Mouse (Mus musculus): Measurements from ENCODE around the gene Hdgf. TPM values are rescaled to one million over a fixed set of nuclear protein-coding genes. Genes with fewer than 3 reads are reported as not detected.

Hdgf gene
- polyA plus RNA-seq, 1 experiment from 2014 or later, result 147 TPM

DNA sequence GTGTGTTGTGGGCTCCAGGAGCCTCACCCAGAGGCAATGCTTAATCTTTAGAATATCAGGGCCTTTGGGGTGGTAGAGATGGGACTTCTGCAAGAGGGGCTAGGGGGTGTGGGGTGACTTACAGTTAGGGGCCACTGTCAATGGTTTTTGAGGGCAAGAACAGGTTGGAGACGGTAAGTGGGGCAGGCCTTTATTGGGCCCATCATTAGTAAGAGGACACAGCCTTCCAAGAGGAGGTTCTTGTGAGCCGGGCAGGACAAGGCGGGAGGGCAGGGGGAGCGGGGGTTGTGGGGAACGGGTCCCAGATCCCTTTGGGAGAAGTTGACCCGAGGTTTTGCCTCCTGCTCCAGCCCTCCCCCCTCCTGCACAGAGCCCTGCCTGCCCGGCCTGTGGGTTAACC, 7.4 kb downstream of the Hdgf start:
- Histone ChIP-seq H3K4me2 (no peak overlapping the region), H3K36me3 (ENCODE audit: poor library complexity, severe bottlenecking) (peaks cover 49% of the 10 kb centered on the region), H3K27me3 (no peaks in the 10 kb centered on the region), H3K27ac (no peak overlapping the region), H3K9me3 (replicated peaks) (no peaks in the 10 kb centered on the region), H3K4me1 (peaks cover 35% of the 10 kb centered on the region), H3K9ac (no peak overlapping the region), H3K4me3 (no peak overlapping the region)
- ATAC-seq, result no peak
- 90% methylated on average over 7 of the region's 7 CpGs for WGBS

DNA sequence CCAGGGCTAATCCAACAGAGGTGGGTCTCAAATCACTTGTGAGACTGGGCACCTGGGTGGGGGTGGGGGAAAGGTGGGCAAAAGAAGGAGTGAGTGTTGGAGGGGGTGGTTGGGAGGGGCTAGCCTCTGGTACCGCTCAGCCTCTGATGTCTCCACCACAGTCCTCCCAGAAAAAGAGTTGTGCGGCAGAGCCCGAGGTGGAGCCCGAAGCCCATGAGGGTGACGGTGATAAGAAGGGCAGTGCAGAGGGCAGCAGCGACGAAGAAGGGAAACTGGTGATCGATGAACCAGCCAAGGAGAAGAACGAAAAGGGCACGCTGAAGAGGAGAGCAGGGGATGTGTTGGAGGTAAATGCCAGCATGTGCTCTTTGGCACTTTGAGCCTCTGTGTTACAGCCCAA, 7.8 kb downstream of the Hdgf start:
- Histone ChIP-seq H3K4me2 (no peak overlapping the region), H3K4me1 (peaks cover 34% of the 10 kb centered on the region), H3K9me3 (replicated peaks) (no peaks in the 10 kb centered on the region), H3K27ac (no peak overlapping the region), H3K36me3 (ENCODE audit: poor library complexity, severe bottlenecking) (peaks cover 49% of the 10 kb centered on the region), H3K27me3 (no peaks in the 10 kb centered on the region), H3K4me3 (no peak overlapping the region), H3K9ac (no peak overlapping the region)
- ATAC-seq, result no peak
- WGBS, result 93% methylated on average over 10 of the region's 10 CpGs

DNA sequence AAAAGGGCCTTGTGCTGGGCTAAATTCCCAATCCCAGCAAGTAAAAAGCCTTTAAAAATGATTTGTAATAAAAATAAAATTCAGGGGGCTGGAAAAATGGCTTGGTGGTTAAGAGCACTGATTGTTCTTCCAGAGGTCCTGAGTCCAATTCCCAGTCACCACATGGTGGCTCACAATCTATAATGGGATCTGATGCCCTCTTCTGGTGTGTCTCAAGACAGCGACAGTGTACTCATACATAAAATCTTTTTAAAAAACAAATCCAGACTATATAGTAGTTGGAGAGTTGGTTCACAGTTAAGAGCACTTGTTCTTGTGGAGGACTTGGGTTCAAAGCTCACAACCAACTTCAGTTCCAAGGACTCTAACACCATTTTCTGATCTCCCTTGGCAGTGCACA, 10.9 kb downstream of the Hdgf start:
- Histone ChIP-seq H3K27me3 (no peaks in the 10 kb centered on the region), H3K4me1 (peaks cover 16% of the 10 kb centered on the region), H3K36me3 (ENCODE audit: poor library complexity, severe bottlenecking) (peaks cover 53% of the 10 kb centered on the region), H3K4me2 (no peak overlapping the region), H3K9ac (no peak overlapping the region), H3K9me3 (replicated peaks) (no peaks in the 10 kb centered on the region), H3K4me3 (no peak overlapping the region), H3K27ac (no peak overlapping the region)
- 85% methylated on average over 1 of the region's 1 CpGs for WGBS
- ATAC-seq, result no peak

DNA sequence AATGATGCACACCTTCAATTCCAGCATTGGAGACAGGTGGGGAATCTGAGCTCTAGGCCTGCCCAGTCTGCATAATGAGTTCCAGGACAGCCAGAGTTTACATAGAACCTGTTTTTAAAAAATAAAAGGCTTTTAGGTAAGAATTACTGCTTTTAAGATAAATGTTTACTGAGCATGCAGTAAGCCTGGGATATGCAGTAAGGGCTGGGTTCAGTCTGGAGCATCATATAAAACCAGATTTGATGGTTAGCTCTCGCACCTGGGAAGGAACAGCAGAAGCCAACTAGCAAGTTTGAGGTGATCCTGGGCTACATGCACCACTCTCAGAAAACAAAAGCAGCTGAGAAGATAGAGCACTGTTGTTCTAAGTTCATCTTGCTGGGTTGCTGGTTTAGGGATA, 12.4 kb downstream of the Hdgf start:
- Histone ChIP-seq H3K27me3 (no peaks in the 10 kb centered on the region), H3K36me3 (ENCODE audit: poor library complexity, severe bottlenecking) (peaks cover 60% of the 10 kb centered on the region), H3K9me3 (replicated peaks) (no peaks in the 10 kb centered on the region), H3K27ac (no peak overlapping the region), H3K4me2 (peak overlapping the region; percentile 91), H3K9ac (no peak overlapping the region), H3K4me1 (peaks cover 13% of the 10 kb centered on the region), H3K4me3 (peak overlapping the region; percentile 72; the same call in 1 of the 2 replicates)
- 0 out of 2 replicates have a peak, but pooled peaks have one; percentile 3 for ATAC-seq
- WGBS, result 91% methylated on average over 1 of the region's 1 CpGs

DNA sequence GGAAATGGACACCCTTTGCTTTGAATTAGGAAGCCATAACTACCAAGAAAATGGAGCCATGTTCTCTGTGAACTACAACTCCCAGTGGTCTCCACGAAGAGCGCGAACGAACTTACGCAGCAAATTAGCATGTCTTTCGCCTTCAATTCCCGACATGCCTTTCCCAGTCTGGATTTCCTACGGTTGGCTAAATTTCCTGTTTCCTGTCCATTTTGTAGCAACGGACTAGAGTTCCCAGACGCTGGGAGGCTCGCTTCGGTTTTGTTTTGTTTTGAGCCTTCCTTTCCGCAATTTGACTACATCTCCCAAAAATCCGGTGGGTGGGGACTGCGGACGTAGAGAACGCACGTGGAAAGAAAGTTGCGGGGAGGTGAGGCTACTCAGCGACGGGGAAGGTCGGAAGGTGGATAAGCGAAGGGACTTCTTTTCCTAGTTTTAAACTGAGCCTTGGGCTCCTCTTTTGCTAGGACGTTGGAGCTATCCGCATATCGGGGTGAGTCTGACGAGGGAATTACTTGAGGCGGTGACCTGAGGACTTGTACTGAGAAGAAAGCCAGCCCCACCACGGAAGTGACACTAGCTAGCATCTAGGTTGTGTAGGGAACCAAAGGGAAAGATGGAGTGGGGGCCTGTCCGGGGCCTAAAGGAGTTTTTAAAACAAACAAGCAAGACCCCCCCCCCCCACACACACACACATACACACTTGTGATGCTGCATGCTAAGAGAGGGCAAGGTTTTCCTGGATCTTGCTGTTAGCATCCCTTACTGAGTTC, 13.4 kb downstream of the Hdgf start, which contains the start of gene Mrpl24:
Gene Mrpl24, plus strand, starts transcription at position 171 of the 773 bp plus-strand sequence.
- WGBS, result under 1% methylated on average over 30 of the region's 30 CpGs
- Histone ChIP-seq H3K4me1 (peaks cover 13% of the 10 kb centered on the region), H3K27me3 (no peaks in the 10 kb centered on the region), H3K4me3 (peak within 1 kb of the TSS; percentile 72), H3K9ac (peak within 1 kb of the TSS; percentile 78), H3K36me3 (ENCODE audit: poor library complexity, severe bottlenecking) (peaks cover 60% of the 10 kb centered on the region), H3K27ac (peak within 1 kb of the TSS; percentile 75), H3K4me2 (peak within 1 kb of the TSS; percentile 91), H3K9me3 (replicated peaks) (no peaks in the 10 kb centered on the region)
- ATAC-seq, result peak; percentile 87

DNA sequence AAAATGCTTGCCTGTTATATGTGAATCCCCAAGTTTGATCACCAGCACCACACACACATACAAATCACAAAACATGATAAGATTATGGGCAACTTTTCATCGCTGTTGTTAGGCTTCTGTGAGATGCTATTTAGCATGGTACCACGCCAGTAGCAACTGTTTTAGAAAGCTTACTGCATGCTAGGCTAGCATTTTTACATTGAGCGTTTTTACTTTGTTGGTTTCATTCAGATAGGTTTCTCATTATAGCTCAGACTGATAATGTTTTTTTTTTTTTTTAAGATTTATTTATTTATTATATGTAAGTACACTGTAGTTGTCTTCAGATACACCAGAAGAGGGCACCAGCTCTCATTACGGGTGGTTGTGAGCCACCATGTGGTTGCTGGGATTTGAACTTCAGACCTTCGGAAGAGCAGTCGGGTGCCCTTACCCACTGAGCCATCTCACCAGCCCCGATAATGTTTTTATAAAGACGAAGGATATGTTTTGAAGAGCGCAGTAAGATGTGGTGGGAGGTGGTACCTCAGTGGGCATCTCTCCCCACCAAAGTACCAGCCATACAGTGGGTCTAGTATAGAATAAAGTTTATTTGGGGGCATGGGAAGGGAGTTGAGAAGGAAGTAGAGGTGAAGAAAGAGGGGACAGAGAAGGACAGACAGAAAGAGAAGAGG, 14.3 kb downstream of the Hdgf start:
- Histone ChIP-seq H3K4me3 (peak overlapping the region; percentile 72), H3K27me3 (no peaks in the 10 kb centered on the region), H3K27ac (no peak overlapping the region), H3K36me3 (ENCODE audit: poor library complexity, severe bottlenecking) (peaks cover 60% of the 10 kb centered on the region), H3K9ac (peak overlapping the region; percentile 78; the same call in 1 of the 2 replicates), H3K4me2 (peak overlapping the region; percentile 91), H3K4me1 (peaks cover 13% of the 10 kb centered on the region), H3K9me3 (replicated peaks) (no peaks in the 10 kb centered on the region)
- no peak for ATAC-seq
- WGBS, result 66% methylated on average over 9 of the region's 9 CpGs

DNA sequence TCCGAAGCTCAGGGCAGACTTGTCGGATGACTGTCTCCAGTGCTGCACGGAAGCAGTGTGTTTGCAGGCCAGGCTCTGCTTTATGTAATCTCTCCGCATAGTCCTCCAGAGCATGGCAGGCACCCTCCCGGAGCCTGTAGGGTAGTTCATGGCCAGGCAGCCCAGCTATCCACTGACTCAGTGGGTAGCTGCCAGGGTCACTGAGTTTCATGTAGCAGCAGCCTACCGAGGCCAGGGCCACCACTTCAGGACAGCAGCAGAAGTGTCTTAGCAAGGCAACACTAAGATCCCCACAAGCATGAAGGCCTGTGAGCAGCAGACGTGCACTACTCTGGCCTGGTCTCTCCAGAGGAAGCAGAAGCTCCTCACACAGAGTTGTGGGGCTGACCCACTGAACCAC, 18.9 kb downstream of the Hdgf start:
- Histone ChIP-seq H3K9ac (no peak overlapping the region), H3K36me3 (ENCODE audit: poor library complexity, severe bottlenecking) (peaks cover 62% of the 10 kb centered on the region), H3K4me2 (no peak overlapping the region), H3K4me3 (no peak overlapping the region), H3K27me3 (no peaks in the 10 kb centered on the region), H3K4me1 (peaks cover 19% of the 10 kb centered on the region), H3K27ac (no peak overlapping the region), H3K9me3 (replicated peaks) (no peaks in the 10 kb centered on the region)
- no peak for ATAC-seq
- 88% methylated on average over 7 of the region's 7 CpGs for WGBS

DNA sequence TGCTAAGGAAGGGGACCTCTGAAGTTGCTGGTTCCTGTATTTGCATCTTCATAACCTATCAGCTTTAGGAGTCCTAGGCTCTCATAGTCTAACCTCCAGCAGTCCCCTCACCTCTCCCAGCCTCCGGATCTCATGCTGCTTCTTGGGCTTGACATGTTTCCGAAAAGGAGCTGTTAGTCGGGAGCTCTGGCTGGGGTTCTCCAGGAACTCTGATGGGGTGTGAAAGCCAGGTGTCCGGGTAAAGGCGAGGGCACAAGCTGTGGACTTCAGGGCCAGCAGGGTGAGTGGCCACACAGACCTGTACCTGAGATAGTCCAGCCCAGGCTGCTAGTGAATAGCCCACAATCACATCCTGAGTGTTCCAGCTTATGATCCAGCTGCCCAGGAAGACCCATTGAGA, 21.3 kb downstream of the Hdgf start:
- WGBS, result 96% methylated on average over 5 of the region's 5 CpGs
- H3K4me2 ChIP-seq, result no peak overlapping the region
- peaks cover 67% of the 10 kb centered on the region for H3K36me3 ChIP-seq (ENCODE audit: poor library complexity, severe bottlenecking)
- H3K27me3 ChIP-seq, result no peaks in the 10 kb centered on the region
- H3K9me3 ChIP-seq (replicated peaks), result no peaks in the 10 kb centered on the region
- no peak overlapping the region for H3K27ac ChIP-seq
- H3K4me3 ChIP-seq, result no peak overlapping the region
- no peak for ATAC-seq
- H3K9ac ChIP-seq, result no peak overlapping the region
- peaks cover 30% of the 10 kb centered on the region for H3K4me1 ChIP-seq

DNA sequence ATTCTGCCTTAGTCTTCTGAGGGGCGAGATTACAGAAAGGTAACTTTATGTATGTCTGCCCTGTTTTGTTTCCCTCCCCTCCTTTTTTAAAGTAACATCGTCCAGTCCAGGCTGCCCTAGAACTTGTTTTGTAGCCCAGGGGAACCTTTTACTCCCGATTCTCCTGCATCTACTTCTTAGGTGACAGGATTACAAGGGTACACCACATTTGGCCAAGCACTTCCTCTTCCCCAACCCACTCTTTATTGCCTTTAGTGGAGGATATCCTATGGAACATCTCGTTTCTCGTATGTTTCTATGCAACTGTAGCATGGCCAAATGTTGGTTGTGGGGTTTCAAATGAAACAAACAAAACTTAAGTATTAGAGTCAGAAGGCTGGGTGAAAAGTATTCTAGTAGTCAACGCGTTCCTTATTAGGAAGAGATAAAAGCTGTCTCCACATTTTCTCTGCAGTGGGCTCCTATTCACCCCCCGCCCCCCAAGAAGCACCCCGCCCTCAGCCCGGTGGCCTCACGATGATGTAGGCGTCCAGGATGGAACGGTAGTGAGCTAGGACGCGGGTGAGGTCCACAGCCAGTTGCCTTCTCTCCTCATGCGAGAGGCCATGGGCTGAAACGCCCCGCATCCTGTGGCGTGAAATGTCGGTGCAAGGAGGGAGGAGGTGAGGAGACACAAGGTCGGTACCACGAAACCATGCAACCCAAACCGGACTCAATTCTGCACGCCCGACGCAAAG, 23.4 kb downstream of the Hdgf start:
- Histone ChIP-seq H3K27me3 (no peaks in the 10 kb centered on the region), H3K36me3 (ENCODE audit: poor library complexity, severe bottlenecking) (peaks cover 66% of the 10 kb centered on the region), H3K4me2 (peak overlapping the region; percentile 78), H3K4me1 (peaks cover 41% of the 10 kb centered on the region), H3K27ac (peak overlapping the region; percentile 68), H3K9me3 (replicated peaks) (no peaks in the 10 kb centered on the region), H3K4me3 (peak overlapping the region; percentile 82), H3K9ac (peak overlapping the region; percentile 86)
- WGBS, result 8% methylated on average over 26 of the region's 26 CpGs
- peak; percentile 48 for ATAC-seq

DNA sequence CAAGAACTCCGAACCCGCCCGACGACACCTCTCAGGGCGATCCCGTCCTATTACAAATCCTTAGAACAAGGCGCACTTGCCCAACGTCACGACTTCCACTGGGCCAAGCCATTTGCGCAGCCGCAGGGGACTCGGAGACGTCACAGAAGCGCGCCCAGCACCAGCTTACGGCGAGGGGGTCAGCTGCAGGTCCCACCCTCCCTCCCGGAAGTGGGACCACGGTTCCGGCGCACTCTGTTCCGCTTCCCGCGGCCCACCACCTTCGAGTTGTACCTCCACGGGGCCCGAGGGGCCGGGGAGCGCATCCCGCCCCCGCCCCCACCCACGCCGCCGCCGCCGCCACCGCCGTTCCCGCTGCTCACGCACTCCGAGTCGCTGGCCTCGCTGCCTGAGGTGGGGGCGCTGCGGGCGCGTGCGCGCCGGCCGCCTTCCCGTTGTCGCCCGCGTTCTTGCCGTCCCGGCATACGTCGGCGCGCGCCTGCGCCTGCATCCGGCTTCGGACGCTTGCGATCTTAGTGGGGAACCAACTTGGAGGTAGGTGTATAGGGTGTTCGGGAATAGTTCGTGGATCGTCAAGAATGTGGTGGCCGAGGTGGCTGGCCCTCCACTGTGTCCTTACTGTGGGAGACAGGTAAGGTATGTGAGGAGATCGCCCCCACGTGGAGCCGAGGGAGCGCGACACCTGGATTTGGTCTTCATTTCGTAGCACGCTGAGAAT, 24.1 kb downstream of the Hdgf start, which contains the start of the genes Isg20l2 and Rrnad1:
Gene Isg20l2, plus strand, starts transcription at position 237 of the 718 bp plus-strand sequence.
Gene Rrnad1, minus strand, starts transcription at position 640 of the 718 bp plus-strand sequence.
- Histone ChIP-seq H3K36me3 (ENCODE audit: poor library complexity, severe bottlenecking) (peaks cover 66% of the 10 kb centered on the region), H3K4me1 (peaks cover 48% of the 10 kb centered on the region), H3K4me2 (peak within 1 kb of the TSS; percentile 78), H3K4me3 (peak within 1 kb of the TSS; percentile 82), H3K27me3 (no peaks in the 10 kb centered on the region), H3K9ac (peak within 1 kb of the TSS; percentile 86), H3K27ac (peak within 1 kb of the TSS; percentile 83), H3K9me3 (replicated peaks) (no peaks in the 10 kb centered on the region)
- peak; percentile 97 for ATAC-seq
- WGBS, result under 1% methylated on average over 70 of the region's 78 CpGs

DNA sequence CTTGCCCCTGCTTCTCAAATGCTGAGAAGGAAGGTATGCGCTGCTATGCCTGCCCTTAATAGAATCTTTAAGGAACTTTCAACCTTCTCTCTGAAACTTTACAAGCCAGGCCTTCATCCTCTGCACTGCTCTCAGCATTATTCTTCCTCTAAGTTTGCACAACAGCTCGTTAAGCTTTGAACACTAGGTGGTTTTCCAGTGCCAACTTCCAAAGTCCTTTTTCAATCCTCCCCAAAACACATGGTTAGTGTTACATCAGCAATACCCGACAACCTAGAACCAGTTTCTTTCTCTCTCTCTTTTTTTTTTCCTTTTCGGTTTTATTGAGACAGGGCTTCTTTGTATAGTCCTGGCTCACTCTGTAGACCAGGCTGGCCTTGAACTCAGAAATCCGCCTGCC, 27.9 kb downstream of the Hdgf start:
- WGBS, result 64% methylated on average over 5 of the region's 5 CpGs
- Histone ChIP-seq H3K4me1 (peaks cover 49% of the 10 kb centered on the region), H3K36me3 (ENCODE audit: poor library complexity, severe bottlenecking) (peaks cover 74% of the 10 kb centered on the region), H3K9ac (no peak overlapping the region), H3K27ac (no peak overlapping the region), H3K4me3 (no peak overlapping the region), H3K4me2 (no peak overlapping the region), H3K27me3 (no peaks in the 10 kb centered on the region), H3K9me3 (replicated peaks) (no peaks in the 10 kb centered on the region)
- ATAC-seq, result no peak
